Mouse (Mus musculus) CH12.LX (cell line): ENCODE measurements at regions not wholly inside any gene's neighbourhood (a gene's known extent, or its start where the extent isn't known, plus 50 kb on each side); places are given as distances from the start of the nearest gene placed in this dataset.

Experiments
- DNase-seq: peaks from one replicate; pipeline ENCODE4 v3.0.0-alpha.2; 2013; ENCODE audit errors: extremely low read depth
- H3K27ac ChIP-seq: 2 replicates; pipeline ENCODE4 v1.5.1; 2012; ENCODE audit warnings: low read depth, mild to moderate bottlenecking, control low read depth, moderate library complexity; ENCODE audit not compliant: insufficient read depth
- H3K27me3 ChIP-seq: replicated peaks from 2 replicates; pipeline ENCODE3; 2012; ENCODE audit warnings: inconsistent platforms
- H3K36me3 ChIP-seq, 2 experiments: replicated peaks in 1 of 2; 2 replicates each; pipeline versions ENCODE3 to v1.6.1; 2012; ENCODE audit warnings: inconsistent platforms in 1 of 2, low read length in 1 of 2, mild to moderate bottlenecking in 1 of 2, mixed read lengths in 1 of 2, moderate library complexity in 1 of 2; ENCODE audit not compliant: control insufficient read depth in 1 of 2, insufficient read depth in 1 of 2
- H3K4me1 ChIP-seq, 2 experiments: 2 replicates each; pipeline ENCODE4 v1.6.1; 2012; ENCODE audit warnings: inconsistent platforms in 1 of 2, moderate library complexity in 1 of 2; ENCODE audit not compliant: insufficient read depth in 2 of 2, control insufficient read depth in 1 of 2
- H3K4me2 ChIP-seq: 2 replicates; pipeline ENCODE4 v1.6.1; 2012; ENCODE audit warnings: low read depth, mild to moderate bottlenecking, control low read depth; ENCODE audit not compliant: poor library complexity, insufficient read depth, severe bottlenecking
- H3K4me3 ChIP-seq, 3 experiments: fragments of 150-350 bp in 1 of 3; sonication (generic) in 1 of 3; replicated peaks in 1 of 3; 2 replicates each; pipeline versions ENCODE3 to v1.5.1; 2011 to 2012; ENCODE audit warnings: low read depth in 2 of 3, low read length in 2 of 3, mild to moderate bottlenecking in 2 of 3, moderate library complexity in 2 of 3, control low read depth in 1 of 3, improper control_type of control experiment in 1 of 3, inconsistent platforms in 1 of 3, mixed read lengths in 1 of 3; ENCODE audit not compliant: poor library complexity in 1 of 3
- H3K79me2 ChIP-seq: replicated peaks from 2 replicates; pipeline ENCODE4 v1.6.1; 2012; ENCODE audit warnings: mild to moderate bottlenecking, moderate library complexity; ENCODE audit not compliant: control insufficient read depth, poor library complexity, insufficient read depth, severe bottlenecking; ENCODE audit errors: extremely low read depth
- H3K9ac ChIP-seq: 2 replicates; pipeline ENCODE4 v1.6.1; 2012; ENCODE audit warnings: low read depth, mild to moderate bottlenecking, control low read depth, moderate library complexity; ENCODE audit not compliant: insufficient read depth
- H3K9me3 ChIP-seq: replicated peaks from 2 replicates; pipeline ENCODE3; 2012; ENCODE audit warnings: low read length, inconsistent platforms, mixed read lengths
- CHD1 ChIP-seq: IDR thresholded peaks from 2 replicates; pipeline ENCODE4 v1.6.1; 2012; ENCODE audit warnings: low read depth, low read length, improper control_type of control experiment, inconsistent platforms
- CTCF ChIP-seq, 2 experiments: IDR thresholded peaks in 1 of 2; conservative IDR thresholded peaks in 1 of 2; 2 replicates each; pipeline ENCODE4 v1.5.1; 2011 to 2012; ENCODE audit warnings: low read depth in 2 of 2, low read length in 2 of 2, improper control_type of control experiment in 1 of 2, inconsistent platforms in 1 of 2, mild to moderate bottlenecking in 1 of 2, moderate library complexity in 1 of 2
- ELF1 ChIP-seq: IDR thresholded peaks from 2 replicates; pipeline ENCODE4 v1.6.1; 2014; ENCODE audit warnings: low read depth, mild to moderate bottlenecking, inconsistent platforms, low read length, improper control_type of control experiment
- HCFC1 ChIP-seq: IDR thresholded peaks from 2 replicates; pipeline ENCODE4 v1.6.1; 2012; ENCODE audit warnings: low read depth, mild to moderate bottlenecking, inconsistent platforms, low read length, improper control_type of control experiment
- JUND ChIP-seq: conservative IDR thresholded peaks from 2 replicates; pipeline ENCODE4 v1.6.1; 2011; ENCODE audit warnings: low read depth, low read length, improper control_type of control experiment
- KAT2A ChIP-seq: IDR thresholded peaks from 2 replicates; pipeline ENCODE4 v1.6.1; 2012; ENCODE audit warnings: low read length, improper control_type of control experiment, inconsistent platforms; ENCODE audit not compliant: insufficient replicate concordance
- MAFK ChIP-seq: IDR thresholded peaks from 2 replicates; pipeline ENCODE4 v1.6.1; 2011; ENCODE audit warnings: low read length, improper control_type of control experiment; ENCODE audit not compliant: insufficient replicate concordance
- MAZ ChIP-seq: IDR thresholded peaks from 2 replicates; pipeline ENCODE4 v1.6.1; 2012; ENCODE audit warnings: low read depth, mild to moderate bottlenecking, inconsistent platforms, low read length, improper control_type of control experiment, moderate library complexity
- MXI1 ChIP-seq: IDR thresholded peaks from 2 replicates; pipeline ENCODE4 v1.6.1; 2011; ENCODE audit warnings: mild to moderate bottlenecking, low read depth, low read length, improper control_type of control experiment
- NELFE ChIP-seq: IDR thresholded peaks from 2 replicates; pipeline ENCODE4 v1.6.1; 2011; ENCODE audit warnings: low read depth, low read length, improper control_type of control experiment
- NRF1 ChIP-seq: IDR thresholded peaks from 2 replicates; pipeline ENCODE4 v1.6.1; 2014; ENCODE audit warnings: low read depth, mild to moderate bottlenecking, inconsistent platforms, low read length, improper control_type of control experiment, moderate library complexity
- PAX5 ChIP-seq: IDR thresholded peaks from 2 replicates; pipeline ENCODE4 v1.6.1; 2012; ENCODE audit warnings: low read length, inconsistent platforms, mixed read lengths
- POLR2AphosphoS2 ChIP-seq: IDR thresholded peaks from 2 replicates; pipeline ENCODE4 v1.6.1; 2011; ENCODE audit warnings: low read depth, low read length, improper control_type of control experiment
- RAD21 ChIP-seq: IDR thresholded peaks from 2 replicates; pipeline ENCODE4 v1.6.1; 2011; ENCODE audit warnings: low read depth, mild to moderate bottlenecking, low read length, improper control_type of control experiment, moderate library complexity
- USF2 ChIP-seq: conservative IDR thresholded peaks from 2 replicates; pipeline ENCODE4 v1.6.1; 2011; ENCODE audit warnings: low read depth, low read length, improper control_type of control experiment
- ZC3H11A ChIP-seq: IDR thresholded peaks from 2 replicates; pipeline ENCODE4 v1.6.1; 2012; ENCODE audit warnings: low read depth, mild to moderate bottlenecking, inconsistent platforms, low read length, improper control_type of control experiment
- dilution Hi-C: fragments of 300-500 bp; cut with MboI; formaldehyde crosslinking; loops from 2 replicates; pipeline ENCODE4 v1.14.3; 2020; ENCODE audit warnings: low sequenced_read_pairs; ENCODE audit not compliant: extremely low pct_unique_long_range_greater_than_20kb, extremely low pct_ligation_motif_present
- in situ Hi-C: fragments of 300-500 bp; cut with MboI; formaldehyde crosslinking; loops from 3 replicates; pipeline ENCODE4 v1.14.3; 2019; ENCODE audit warnings: low sequenced_read_pairs, low pct_ligation_motif_present, low pct_unique_long_range_greater_than_20kb, mixed read lengths

DNA sequence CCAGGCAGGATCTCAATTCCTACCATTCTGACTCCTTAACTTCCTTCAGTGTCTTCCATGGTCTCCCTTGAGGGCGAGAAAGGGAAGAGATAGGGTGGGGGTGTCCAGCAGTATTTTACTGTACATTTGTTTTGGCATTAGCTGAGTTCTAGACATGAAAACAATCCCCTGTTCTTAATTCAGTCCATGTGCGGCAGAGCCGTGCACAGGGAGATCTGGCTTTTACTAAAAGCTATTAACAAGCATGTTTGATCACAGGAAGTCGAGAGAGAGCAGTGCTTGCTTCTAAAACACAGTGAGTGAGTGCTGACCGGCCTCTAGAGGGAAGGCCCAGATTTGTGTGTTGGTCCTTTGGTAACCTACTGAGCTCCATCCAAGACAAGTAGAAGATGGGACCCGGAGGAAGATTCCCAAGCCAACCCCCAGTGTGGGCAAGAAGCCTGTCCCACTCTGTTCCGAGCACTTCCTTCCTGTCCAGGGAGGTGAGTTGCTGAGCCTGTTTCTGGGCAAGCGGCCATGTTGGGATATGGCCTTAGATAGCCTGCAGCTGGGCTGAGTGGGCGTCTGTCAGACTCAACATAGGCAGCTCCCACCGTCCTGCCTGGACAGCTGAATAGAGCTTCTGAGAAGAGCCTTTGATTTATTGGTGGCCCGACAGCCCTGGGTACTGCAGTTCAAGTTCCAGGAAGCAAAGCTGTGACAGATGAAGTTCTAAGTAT, 128.1 kb upstream of the Runx1 start:
- Histone ChIP-seq H3K4me3 (no peak overlapping the region), H3K27me3 (no peaks in the 10 kb centered on the region), H3K27ac (no peak overlapping the region), H3K4me1 (peaks cover 3 to 14% of the 10 kb centered on the region in 2 experiments), H3K9me3 (peaks cover 3% of the 10 kb centered on the region), H3K4me2 (no peak overlapping the region), H3K79me2 (no peaks in the 10 kb centered on the region), H3K36me3 (no peaks in the 10 kb centered on the region), H3K9ac (no peak overlapping the region)
- DNase-seq = no peak
- in situ Hi-C loops = no loop called here
- no peak for TF ChIP-seq CTCF (conservative IDR thresholded peaks at IDR 0.05 in 1 of 2, IDR thresholded peaks at IDR 0.05 in 1 of 2; ENCODE audit: low read depth in 2 of 2, low read length in 2 of 2)
- no peak for TF ChIP-seq JUND
- TF ChIP-seq ELF1 = no peak
- dilution Hi-C loops = no loop called here

GRCm38 (mm10) chr16:92952336-92953097, 126.6 kb upstream of the Runx1 start:
- no peaks in the 10 kb centered on the region for H3K36me3 ChIP-seq
- no peak overlapping the region for H3K4me3 ChIP-seq
- no peaks in the 10 kb centered on the region for H3K27me3 ChIP-seq
- in situ Hi-C loops (no loop called here), dilution Hi-C loops (no loop called here)
- no peak for DNase-seq
- H3K79me2 ChIP-seq = no peaks in the 10 kb centered on the region
- H3K4me1 ChIP-seq = peaks cover 3 to 8% of the 10 kb centered on the region in 2 experiments
- no peak overlapping the region for H3K9ac ChIP-seq
- no peak overlapping the region for H3K4me2 ChIP-seq
- no peak overlapping the region for H3K27ac ChIP-seq
- H3K9me3 ChIP-seq = no peaks in the 10 kb centered on the region
- TF ChIP-seq HCFC1 = no peak
- TF ChIP-seq MXI1 = no peak
- TF ChIP-seq POLR2AphosphoS2 = no peak
- TF ChIP-seq MAZ = no peak
- TF ChIP-seq CHD1 = no peak
- TF ChIP-seq PAX5 = no peak
- no peak for TF ChIP-seq KAT2A
- no peak for TF ChIP-seq NRF1
- TF ChIP-seq MAFK = no peak
- TF ChIP-seq RAD21 = no peak
- no peak for TF ChIP-seq ZC3H11A
- TF ChIP-seq USF2 = no peak
- TF ChIP-seq NELFE = no peak
